Mouse (Mus musculus) lung, postnatal 0 days (tissue): ENCODE results near the gene Ccdc181.
A peak's percentile ranks its signal among the peaks of the same experiment; 100 is the strongest.

Source experiments
- CTCF ChIP-seq: IDR thresholded peaks from 2 replicates; pipeline ENCODE4 v1.5.1; 2016; ENCODE audit warnings: antibody characterized with exemption, mild to moderate bottlenecking
- EP300 ChIP-seq: IDR thresholded peaks from 2 replicates; pipeline ENCODE4 v1.6.1; 2016; ENCODE audit warnings: antibody characterized with exemption, mild to moderate bottlenecking, control low read depth

DNA sequence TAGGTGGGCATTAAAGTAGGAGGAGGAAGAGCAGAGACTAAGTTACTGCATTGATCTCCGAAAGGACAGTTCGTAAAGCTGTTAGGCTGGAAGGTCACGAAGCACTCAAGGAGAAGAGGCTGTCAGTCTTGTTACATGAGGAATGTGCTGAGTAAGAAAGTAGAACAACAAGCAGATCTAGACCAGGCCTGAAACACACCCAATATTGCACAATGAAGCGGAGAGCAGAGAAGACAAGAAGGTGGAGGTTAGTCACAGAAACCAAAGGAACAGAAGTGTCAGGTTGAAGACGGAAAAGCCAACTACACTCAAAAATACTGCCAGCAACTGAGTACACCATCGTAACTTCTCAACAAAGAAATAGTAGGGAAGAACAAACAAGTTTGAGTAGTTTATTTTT lies 18.7 kb downstream of the Ccdc181 start:
- TF ChIP-seq CTCF, result no peak
- peak; percentile 30; the same call in 1 of the 2 replicates for TF ChIP-seq EP300
